Mouse (Mus musculus) liver, embryonic 15.5 days (tissue): ENCODE measurements around the gene Hist1h2bj. TPM values are rescaled to one million over a fixed set of nuclear protein-coding genes. Genes with fewer than 3 reads are reported as not detected.
"Not testable (repeated sequence)": the region's sequence is repeated elsewhere in the genome, so short reads cannot be mapped to it uniquely, and the experiment has no call there.

Source experiments
- ATAC-seq: fragments of 200-750 bp; cut with Nextera tagmentation; 2 replicates; pipeline ENCODE4 v1.8.0; 2017; ENCODE audit warnings: moderate number of reproducible peaks, mild to moderate bottlenecking, moderate library complexity; ENCODE audit not compliant: insufficient read depth
- H3K27ac ChIP-seq: fragments of 300-500 bp; sonication (generic); replicated peaks from 2 replicates; pipeline ENCODE4 v1.5.1; 2015; ENCODE audit warnings: mild to moderate bottlenecking, inconsistent platforms
- H3K27me3 ChIP-seq: fragments of 300-500 bp; sonication (generic); 2 replicates; pipeline ENCODE4 v1.6.1; 2015; ENCODE audit warnings: mild to moderate bottlenecking, inconsistent platforms
- H3K36me3 ChIP-seq: fragments of 300-500 bp; sonication (generic); replicated peaks from 2 replicates; pipeline ENCODE4 v1.6.1; 2015; ENCODE audit warnings: moderate library complexity, mild to moderate bottlenecking, inconsistent platforms
- H3K4me1 ChIP-seq: fragments of 300-500 bp; sonication (generic); replicated peaks from 2 replicates; pipeline ENCODE4 v1.6.1; 2015; ENCODE audit warnings: inconsistent platforms
- H3K4me2 ChIP-seq: fragments of 300-500 bp; sonication (generic); 2 replicates; pipeline ENCODE4 v1.6.1; 2015; ENCODE audit warnings: moderate library complexity, mild to moderate bottlenecking, inconsistent platforms
- H3K4me3 ChIP-seq: fragments of 300-500 bp; sonication (generic); replicated peaks from 2 replicates; pipeline ENCODE4 v1.5.1; 2015; ENCODE audit warnings: mild to moderate bottlenecking, inconsistent platforms
- H3K9ac ChIP-seq: fragments of 300-500 bp; sonication (generic); 2 replicates; pipeline ENCODE4 v1.6.1; 2015; ENCODE audit warnings: moderate library complexity, mild to moderate bottlenecking, inconsistent platforms
- H3K9me3 ChIP-seq: fragments of 300-500 bp; sonication (generic); replicated peaks from 2 replicates; pipeline ENCODE4 v1.6.1; 2016; ENCODE audit warnings: inconsistent platforms
- WGBS: fragments of 180-500 bp; shearing (Covaris S2); methylation state at CpG from one replicate; pipeline ENCODE4 v1.1.7; 2015; ENCODE audit warnings: mixed read lengths; ENCODE audit not compliant: insufficient replicate concordance; 5-methylcytosine and 5-hydroxymethylcytosine counted together
- microRNA-seq: library from miRNA; unstranded; fragments of <30 nt; microRNA quantifications from one replicate; pipeline ENCODE4, GENCODE M21; 2016
- polyA plus RNA-seq: library from polyadenylated mRNA; unstranded; fragments of >200 nt; fragmentation: Nextera tagmentation; extraction: Ambion mirVana; gene quantifications from 2 replicates; pipeline ENCODE4 v1.2.1, GENCODE M21; 2015

The Hist1h2bj gene
- polyA plus RNA-seq, 1 experiment from 2014 or later = 17.5 TPM

- no peak overlapping the region for H3K27ac ChIP-seq
- no peak overlapping the region for H3K4me2 ChIP-seq
- no peak overlapping the region for H3K9ac ChIP-seq
- no peaks in the 10 kb centered on the region for H3K9me3 ChIP-seq
- H3K4me3 ChIP-seq = no peak overlapping the region
- ATAC-seq = no peak
- no peaks in the 10 kb centered on the region; the same call in 1 of the 2 replicates for H3K27me3 ChIP-seq
- 78% methylated on average over 1 of the region's 1 CpGs for WGBS
- no peaks in the 10 kb centered on the region for H3K36me3 ChIP-seq
- H3K4me1 ChIP-seq = peaks cover 29% of the 10 kb centered on the region
Observed at GRCm38 (mm10) chr13:22053754-22054153, 10.7 kb downstream of the Hist1h2bj start.

DNA sequence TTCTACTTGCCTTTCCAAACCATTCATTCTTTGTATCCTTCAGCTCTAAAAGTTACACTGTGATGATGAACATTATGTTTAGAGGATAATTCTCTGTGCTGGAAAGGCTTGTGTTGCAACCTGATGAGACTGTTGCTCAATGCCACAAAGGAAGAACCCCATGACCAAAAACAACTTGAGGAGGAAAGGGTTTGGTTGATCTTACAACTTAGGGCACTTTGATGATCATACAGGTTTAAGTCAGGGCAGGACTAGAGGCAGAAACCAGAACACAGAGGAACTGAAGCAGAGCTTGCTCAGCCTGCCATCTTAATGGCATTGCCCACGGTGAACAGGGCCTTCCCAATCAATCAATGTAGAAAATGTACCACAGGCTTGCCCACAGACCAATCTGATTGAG lies 18.4 kb downstream of the Hist1h2bj start:
- Histone ChIP-seq H3K27me3 (no peaks in the 10 kb centered on the region), H3K9ac (no peak overlapping the region), H3K4me3 (no peak overlapping the region), H3K9me3 (no peaks in the 10 kb centered on the region), H3K27ac (no peak overlapping the region), H3K4me1 (no peaks in the 10 kb centered on the region), H3K4me2 (no peak overlapping the region), H3K36me3 (no peaks in the 10 kb centered on the region)
- no peak for ATAC-seq
- 37% methylated on average over 1 of the region's 1 CpGs for WGBS

GRCm38 (mm10) chr13:22063468-22063867 lies 20.5 kb downstream of the Hist1h2bj start:
- Histone ChIP-seq H3K27ac (no peak overlapping the region), H3K27me3 (no peaks in the 10 kb centered on the region), H3K36me3 (no peaks in the 10 kb centered on the region), H3K4me2 (no peak overlapping the region), H3K4me1 (no peaks in the 10 kb centered on the region), H3K9me3 (no peaks in the 10 kb centered on the region), H3K9ac (no peak overlapping the region), H3K4me3 (no peak overlapping the region)
- ATAC-seq = no peak
- 26% methylated on average over 1 of the region's 1 CpGs for WGBS

GRCm38 (mm10) chr13:22084140-22084539 lies 41.1 kb downstream of the Hist1h2bj start, which contains the start of gene Vmn1r188:
TSS of gene Vmn1r188 (plus strand) at chr13:22084440.
- not testable (repeated sequence) for ATAC-seq, H3K4me1 ChIP-seq, H3K27ac ChIP-seq, H3K36me3 ChIP-seq, H3K4me2 ChIP-seq, H3K4me3 ChIP-seq, H3K27me3 ChIP-seq, H3K9ac ChIP-seq, H3K9me3 ChIP-seq
- WGBS = 50% methylated on average over 1 of the region's 1 CpGs

Small RNA genes lying within 50 kb of the gene (microRNA-seq; reads per million reads assigned to microRNA genes)
- gene Gm26300 = not detected
- gene Gm44390 = not detected
- 0.76 reads per million for gene Gm44486

Other genes with a start within 250 kb of the Hist1h2bj start
- gene Hist1h2bq, start 233.0 kb upstream of the Hist1h2bj start, polyA plus RNA-seq = 25.1 and 27.6 TPM in 2 replicates
- 1.1 TPM in 1 of 2 replicates, not detected in the other for gene Hist1h2ao, start 232.7 kb upstream of the Hist1h2bj start, polyA plus RNA-seq
- gene Hist1h4m, start 231.5 kb upstream of the Hist1h2bj start, polyA plus RNA-seq = not detected in 2 replicates
- 26.6 and 33.7 TPM in 2 replicates for gene Hist1h4n, start 211.0 kb upstream of the Hist1h2bj start, polyA plus RNA-seq
- 3,475 and 4,316 TPM in 2 replicates for gene Hist1h2ap, start 209.7 kb upstream of the Hist1h2bj start, polyA plus RNA-seq
- 25.5 and 29.5 TPM in 2 replicates for gene Hist1h2br, start 209.5 kb upstream of the Hist1h2bj start, polyA plus RNA-seq
- gene Zfp184, start 98.1 kb upstream of the Hist1h2bj start, polyA plus RNA-seq = 0.59 and 0.71 TPM in 2 replicates
- gene Pom121l2, start 62.0 kb upstream of the Hist1h2bj start, polyA plus RNA-seq = not detected in 2 replicates
- gene Prss16, start 33.5 kb upstream of the Hist1h2bj start, polyA plus RNA-seq = 0.62 and 1.0 TPM in 2 replicates
- 9.5 and 11.4 TPM in 2 replicates for gene Hist1h2ah, start 7.6 kb upstream of the Hist1h2bj start, polyA plus RNA-seq
- 4.4 and 5.4 TPM in 2 replicates for gene Hist1h2bk, start 7.3 kb upstream of the Hist1h2bj start, polyA plus RNA-seq
- 40.8 and 42.0 TPM in 2 replicates for gene Hist1h4i, start 1.9 kb upstream of the Hist1h2bj start, polyA plus RNA-seq
- 13.0 and 22.6 TPM in 2 replicates for gene Hist1h2ag, start 270 bp upstream of the Hist1h2bj start, polyA plus RNA-seq
- gene Vmn1r188, start 41.2 kb downstream of the Hist1h2bj start, polyA plus RNA-seq = not detected in 2 replicates
- not detected in 2 replicates for gene Vmn1r189, start 62.6 kb downstream of the Hist1h2bj start, polyA plus RNA-seq
- not detected in 2 replicates for gene Vmn1r191, start 140.8 kb downstream of the Hist1h2bj start, polyA plus RNA-seq
- not detected in 2 replicates for gene Vmn1r192, start 147.9 kb downstream of the Hist1h2bj start, polyA plus RNA-seq
- gene Vmn1r193, start 179.9 kb downstream of the Hist1h2bj start, polyA plus RNA-seq = not detected in 2 replicates
- not detected in 2 replicates for gene Vmn1r194, start 201.0 kb downstream of the Hist1h2bj start, polyA plus RNA-seq
- not detected in 2 replicates for gene Vmn1r195, start 227.3 kb downstream of the Hist1h2bj start, polyA plus RNA-seq
- not detected in 2 replicates for gene Vmn1r196, start 246.7 kb downstream of the Hist1h2bj start, polyA plus RNA-seq